Mouse (Mus musculus) testis, postnatal 14 days (tissue): ENCODE measurements around the gene Il5ra.
A peak's percentile ranks its signal among the peaks of the same experiment; 100 is the strongest.

Experiments used
- DNase-seq: peaks from one replicate; pipeline ENCODE4 v3.0.0; 2021; ENCODE audit warnings: low spot score

Gene Il5ra

GRCm38 (mm10) chr6:106738229-106738628 is 10.6 kb downstream of the Il5ra start:
- no peak for DNase-seq

- no peak for DNase-seq
Measured at GRCm38 (mm10) chr6:106732563-106732962, 16.3 kb downstream of the Il5ra start.

GRCm38 (mm10) chr6:106729682-106730314 is 19.0 kb downstream of the Il5ra start:
- no peak for DNase-seq

GRCm38 (mm10) chr6:106727703-106728102 is 21.1 kb downstream of the Il5ra start:
- DNase-seq: no peak

- no peak for DNase-seq
Measured at GRCm38 (mm10) chr6:106726078-106726477, 22.8 kb downstream of the Il5ra start.

GRCm38 (mm10) chr6:106725642-106726041 is 23.2 kb downstream of the Il5ra start:
- DNase-seq: no peak

- DNase-seq: no peak
Measured at GRCm38 (mm10) chr6:106705506-106706035, 43.3 kb downstream of the Il5ra start.

GRCm38 (mm10) chr6:106701931-106702330 is 46.9 kb downstream of the Il5ra start:
- no peak for DNase-seq

GRCm38 (mm10) chr6:106675581-106675980 is 73.3 kb downstream of the Il5ra start:
- no peak for DNase-seq

- peak; percentile 7 for DNase-seq
Measured at GRCm38 (mm10) chr6:106663780-106664651, 84.8 kb downstream of the Il5ra start.
